Mouse (Mus musculus) midbrain, embryonic 11.5 days (tissue): ENCODE data around the gene Vipr2. TPM values are rescaled to one million over a fixed set of nuclear protein-coding genes. Genes with fewer than 3 reads are reported as not detected.

ENCODE experiments used
- ATAC-seq: fragments of 200-750 bp; cut with Nextera tagmentation; 2 replicates; pipeline ENCODE4 v1.8.0; 2017; ENCODE audit warnings: moderate TSS enrichment, moderate library complexity; ENCODE audit not compliant: low FRiP score
- DNase-seq: peaks from one replicate; pipeline ENCODE4 v3.0.0; 2015; ENCODE audit warnings: low spot score; ENCODE audit errors: missing footprints
- H3K27ac ChIP-seq: fragments of 300-500 bp; sonication (generic); 2 replicates; pipeline ENCODE4 v1.5.1; 2014; ENCODE audit warnings: low read depth, low read length
- H3K27me3 ChIP-seq: fragments of 300-500 bp; sonication (generic); 2 replicates; pipeline ENCODE4 v1.6.1; 2014; ENCODE audit warnings: mild to moderate bottlenecking, low read length, moderate library complexity, mixed read lengths; ENCODE audit not compliant: control insufficient read depth, insufficient read depth
- H3K36me3 ChIP-seq: fragments of 300-500 bp; sonication (generic); 2 replicates; pipeline ENCODE4 v1.6.1; 2014; ENCODE audit warnings: mild to moderate bottlenecking, low read length, moderate library complexity, mixed read lengths; ENCODE audit not compliant: control insufficient read depth, insufficient read depth
- H3K4me1 ChIP-seq: fragments of 300-500 bp; sonication (generic); 2 replicates; pipeline ENCODE4 v1.6.1; 2014; ENCODE audit warnings: low read length; ENCODE audit not compliant: control insufficient read depth, insufficient read depth
- H3K4me2 ChIP-seq: fragments of 300-500 bp; sonication (generic); 2 replicates; pipeline ENCODE4 v1.6.1; 2014; ENCODE audit warnings: mild to moderate bottlenecking, moderate library complexity
- H3K4me3 ChIP-seq: fragments of 300-500 bp; sonication (generic); 2 replicates; pipeline ENCODE4 v1.5.1; 2014; ENCODE audit warnings: low read depth, low read length
- H3K9ac ChIP-seq: fragments of 300-500 bp; sonication (generic); 2 replicates; pipeline ENCODE4 v1.6.1; 2014; ENCODE audit warnings: low read length
- H3K9me3 ChIP-seq: fragments of 300-500 bp; sonication (generic); 2 replicates; pipeline ENCODE4 v1.6.1; 2016; ENCODE audit warnings: low read length; ENCODE audit not compliant: control insufficient read depth
- WGBS: fragments of 180-500 bp; shearing (Covaris S2); extraction: QIAGEN DNeasy Blood & Tissue Kit; methylation state at CpG from one replicate; pipeline ENCODE4 v1.1.7; 2014; 5-methylcytosine and 5-hydroxymethylcytosine counted together
- polyA plus RNA-seq: library from polyadenylated mRNA; unstranded; fragments of >200 nt; fragmentation: Nextera tagmentation; extraction: Ambion mirVana; gene quantifications from 2 replicates; pipeline ENCODE4 v1.2.1, GENCODE M21; 2014

The Vipr2 gene
- polyA plus RNA-seq, 1 experiment from 2014 or later: 5.2 TPM

GRCm38 (mm10) chr12:116086951-116087600, 9.6 kb downstream of the Vipr2 start:
- Histone ChIP-seq H3K4me3 (no peak overlapping the region), H3K4me2 (no peak overlapping the region), H3K36me3 (no peaks in the 10 kb centered on the region), H3K9ac (no peak overlapping the region), H3K9me3 (no peaks in the 10 kb centered on the region), H3K4me1 (no peaks in the 10 kb centered on the region), H3K27ac (no peak overlapping the region), H3K27me3 (no peaks in the 10 kb centered on the region)
- ATAC-seq (no peak), DNase-seq (no peak)
- 82% methylated on average over 5 of the region's 5 CpGs for WGBS

- no peaks in the 10 kb centered on the region for H3K9me3 ChIP-seq
- H3K4me3 ChIP-seq: no peak overlapping the region
- no peaks in the 10 kb centered on the region for H3K4me1 ChIP-seq
- no peaks in the 10 kb centered on the region for H3K27me3 ChIP-seq
- WGBS: 100% methylated on average over 3 of the region's 3 CpGs
- H3K27ac ChIP-seq: no peak overlapping the region
- no peaks in the 10 kb centered on the region for H3K36me3 ChIP-seq
- no peak overlapping the region for H3K9ac ChIP-seq
- no peak for DNase-seq
- H3K4me2 ChIP-seq: no peak overlapping the region
- no peak for ATAC-seq
These were observed 12.3 kb downstream of the Vipr2 start for GRCm38 (mm10) chr12:116089836-116090235.

- no peak overlapping the region for H3K27ac ChIP-seq
- H3K27me3 ChIP-seq: no peaks in the 10 kb centered on the region
- no peaks in the 10 kb centered on the region; the same call in 1 of the 2 replicates for H3K36me3 ChIP-seq
- H3K4me2 ChIP-seq: no peak overlapping the region
- ATAC-seq (no peak), DNase-seq (no peak)
- WGBS: 87% methylated on average over 14 of the region's 14 CpGs
- H3K4me3 ChIP-seq: no peak overlapping the region
- H3K9me3 ChIP-seq: no peaks in the 10 kb centered on the region
- no peak overlapping the region for H3K9ac ChIP-seq
- H3K4me1 ChIP-seq: no peaks in the 10 kb centered on the region
These were observed 17.4 kb downstream of the Vipr2 start for GRCm38 (mm10) chr12:116094765-116095555.

GRCm38 (mm10) chr12:116096361-116096904, 18.9 kb downstream of the Vipr2 start:
- Histone ChIP-seq H3K27ac (no peak overlapping the region), H3K9ac (no peak overlapping the region), H3K27me3 (no peaks in the 10 kb centered on the region), H3K4me3 (no peak overlapping the region), H3K9me3 (no peaks in the 10 kb centered on the region), H3K4me2 (no peak overlapping the region), H3K36me3 (no peaks in the 10 kb centered on the region; the same call in 1 of the 2 replicates), H3K4me1 (no peaks in the 10 kb centered on the region)
- WGBS: 72% methylated on average over 3 of the region's 3 CpGs
- ATAC-seq: no peak
- no peak for DNase-seq

GRCm38 (mm10) chr12:116097166-116097565, 19.6 kb downstream of the Vipr2 start:
- H3K4me2 ChIP-seq: no peak overlapping the region
- WGBS: 89% methylated on average over 8 of the region's 8 CpGs
- no peaks in the 10 kb centered on the region for H3K27me3 ChIP-seq
- H3K4me3 ChIP-seq: no peak overlapping the region
- H3K36me3 ChIP-seq: no peaks in the 10 kb centered on the region; the same call in 1 of the 2 replicates
- H3K9ac ChIP-seq: no peak overlapping the region
- no peak overlapping the region for H3K27ac ChIP-seq
- no peaks in the 10 kb centered on the region for H3K9me3 ChIP-seq
- DNase-seq (no peak), ATAC-seq (no peak)
- no peaks in the 10 kb centered on the region for H3K4me1 ChIP-seq

GRCm38 (mm10) chr12:116101945-116102344, 24.4 kb downstream of the Vipr2 start:
- Histone ChIP-seq H3K27me3 (no peaks in the 10 kb centered on the region), H3K4me1 (no peaks in the 10 kb centered on the region), H3K9me3 (no peaks in the 10 kb centered on the region), H3K9ac (no peak overlapping the region), H3K27ac (no peak overlapping the region), H3K4me2 (no peak overlapping the region), H3K4me3 (no peak overlapping the region), H3K36me3 (no peaks in the 10 kb centered on the region)
- 96% methylated on average over 2 of the region's 2 CpGs for WGBS
- no peak for ATAC-seq
- no peak for DNase-seq

GRCm38 (mm10) chr12:116109451-116110353, 32.2 kb downstream of the Vipr2 start:
- H3K36me3 ChIP-seq: no peaks in the 10 kb centered on the region
- no peaks in the 10 kb centered on the region for H3K27me3 ChIP-seq
- no peak overlapping the region for H3K4me2 ChIP-seq
- no peak overlapping the region for H3K9ac ChIP-seq
- DNase-seq (no peak), ATAC-seq (no peak)
- no peak overlapping the region for H3K27ac ChIP-seq
- H3K4me1 ChIP-seq: no peaks in the 10 kb centered on the region
- H3K9me3 ChIP-seq: no peaks in the 10 kb centered on the region; the same call in 1 of the 2 replicates
- WGBS: 87% methylated on average over 9 of the region's 9 CpGs
- no peak overlapping the region for H3K4me3 ChIP-seq

GRCm38 (mm10) chr12:116111007-116111694, 33.6 kb downstream of the Vipr2 start:
- Histone ChIP-seq H3K4me3 (no peak overlapping the region), H3K9ac (no peak overlapping the region), H3K27me3 (no peaks in the 10 kb centered on the region), H3K36me3 (no peaks in the 10 kb centered on the region), H3K9me3 (no peaks in the 10 kb centered on the region; the same call in 1 of the 2 replicates), H3K4me1 (no peaks in the 10 kb centered on the region), H3K4me2 (no peak overlapping the region), H3K27ac (no peak overlapping the region)
- DNase-seq (no peak), ATAC-seq (no peak)
- WGBS: 87% methylated on average over 7 of the region's 7 CpGs
